Mouse (Mus musculus): ENCODE results near the gene Slc37a4. TPM values are rescaled to one million over a fixed set of nuclear protein-coding genes. Genes with fewer than 3 reads are reported as not detected.
"Not testable (repeated sequence)": the region's sequence is repeated elsewhere in the genome, so short reads cannot be mapped to it uniquely, and the experiment has no call there.

Slc37a4 gene
- 44.1 and 45.5 TPM in 2 replicates for polyA plus RNA-seq (2016; fragmentation: Nextera tagmentation; extraction: Ambion mirVana)

- peak; percentile 97 for ATAC-seq (ENCODE audit: low FRiP score, low read depth)
- peak within 1 kb of the TSS; percentile 95 for H3K4me2 ChIP-seq (replicated peaks)
- H3K9ac ChIP-seq: peak within 1 kb of the TSS; percentile 83
- peaks cover 22% of the 10 kb centered on the region for H3K4me1 ChIP-seq
- H3K27ac ChIP-seq: peak within 1 kb of the TSS; percentile 80; the same call in 1 of the 2 replicates
- peak within 1 kb of the TSS; percentile 70 for H3K4me3 ChIP-seq
- no peaks in the 10 kb centered on the region for H3K9me3 ChIP-seq
- no peaks in the 10 kb centered on the region for H3K27me3 ChIP-seq (replicated peaks)
- WGBS: under 1% methylated on average over 43 of the region's 43 CpGs
- peaks cover 39% of the 10 kb centered on the region for H3K36me3 ChIP-seq
Measured at GRCm38 (mm10) chr9:44396684-44397411, at the start of gene Slc37a4. Gene Slc37a4, plus strand, starts transcription at chr9:44396852.

DNA sequence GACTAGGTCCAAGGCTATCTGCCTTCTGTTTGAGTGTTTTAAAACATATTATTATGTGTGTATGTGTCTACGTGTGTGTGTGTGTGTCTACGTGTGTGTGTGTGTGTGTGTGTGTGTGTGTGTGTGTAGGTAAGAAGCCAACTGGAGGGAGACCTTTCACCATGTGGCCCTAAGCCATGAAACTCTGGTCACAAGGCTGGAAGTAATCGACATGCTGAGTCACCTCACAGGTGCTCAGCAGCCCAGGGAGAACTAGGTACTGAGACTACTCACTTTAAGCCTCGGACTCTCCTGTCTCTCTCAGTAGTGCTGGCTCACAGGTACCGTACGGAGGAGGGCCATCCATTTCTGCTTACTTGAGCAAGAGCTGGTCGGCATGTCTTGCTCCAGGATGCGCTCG lies 49.5 kb upstream of the Slc37a4 start:
- no peaks in the 10 kb centered on the region for H3K27me3 ChIP-seq (replicated peaks)

DNA sequence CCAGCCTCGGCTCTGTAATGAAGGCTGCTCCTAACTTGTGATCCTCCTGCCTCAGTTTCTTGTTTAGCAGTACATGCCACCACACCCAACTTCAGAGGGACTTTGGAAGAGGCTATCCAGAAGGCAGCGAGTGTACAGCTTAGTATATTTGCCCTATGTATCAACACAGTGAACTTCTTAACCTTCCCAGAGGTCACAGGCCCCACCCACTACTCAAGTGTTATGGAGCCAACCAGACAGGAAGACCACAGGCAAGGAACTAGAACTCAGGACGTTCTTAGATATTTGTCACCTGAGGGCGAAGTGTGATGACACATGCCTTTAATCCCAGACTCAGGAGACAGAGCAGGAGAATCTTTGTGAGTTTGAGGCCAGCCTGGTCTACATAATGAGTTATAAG lies 49.0 kb upstream of the Slc37a4 start:
- H3K27ac ChIP-seq: no peak overlapping the region
- 89% methylated on average over 4 of the region's 4 CpGs for WGBS
- peaks cover 58% of the 10 kb centered on the region for H3K36me3 ChIP-seq

More for the DNA sequence above, 49.5 kb upstream of the Slc37a4 start:
- WGBS: 94% methylated on average over 9 of the region's 9 CpGs
- Histone ChIP-seq H3K27ac (no peak overlapping the region), H3K9ac (no peak overlapping the region), H3K36me3 (peaks cover 53% of the 10 kb centered on the region), H3K4me3 (no peak overlapping the region), H3K9me3 (no peaks in the 10 kb centered on the region), H3K4me1 (peaks cover 9% of the 10 kb centered on the region), H3K4me2 (replicated peaks) (no peak overlapping the region)
- no peak for ATAC-seq (ENCODE audit: low FRiP score, low read depth)

DNA sequence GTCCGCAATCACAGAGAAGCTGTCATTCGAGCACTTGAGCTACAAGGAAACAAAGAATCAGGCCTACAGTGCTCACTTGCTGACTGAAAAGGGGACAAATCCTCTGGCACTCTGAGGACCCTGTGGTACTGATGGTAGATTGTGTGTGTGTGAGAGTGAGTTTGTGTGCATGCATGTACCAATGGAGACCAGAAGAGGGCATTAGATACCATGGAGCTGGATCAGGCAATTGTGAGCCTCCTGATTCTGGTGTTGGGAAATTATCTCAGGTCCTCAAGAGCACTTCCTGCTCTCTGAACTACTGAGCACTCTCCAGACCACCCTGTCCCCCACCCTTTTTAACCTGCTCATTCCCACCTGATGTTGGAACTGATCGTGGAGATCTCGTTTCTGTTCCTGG lies 48.1 kb upstream of the Slc37a4 start:
- Histone ChIP-seq H3K4me3 (no peak overlapping the region), H3K4me2 (replicated peaks) (no peak overlapping the region), H3K4me1 (no peaks in the 10 kb centered on the region), H3K27ac (no peak overlapping the region), H3K27me3 (replicated peaks) (no peaks in the 10 kb centered on the region), H3K9ac (no peak overlapping the region), H3K9me3 (no peaks in the 10 kb centered on the region), H3K36me3 (peaks cover 67% of the 10 kb centered on the region)
- 95% methylated on average over 4 of the region's 4 CpGs for WGBS
- no peak for ATAC-seq (ENCODE audit: low FRiP score, low read depth)

More for the DNA sequence above, 49.0 kb upstream of the Slc37a4 start:
- Histone ChIP-seq H3K9me3 (no peaks in the 10 kb centered on the region), H3K4me1 (peaks cover 8% of the 10 kb centered on the region), H3K9ac (no peak overlapping the region), H3K4me2 (replicated peaks) (no peak overlapping the region), H3K4me3 (no peak overlapping the region), H3K27me3 (replicated peaks) (no peaks in the 10 kb centered on the region)
- no peak for ATAC-seq (ENCODE audit: low FRiP score, low read depth)

GRCm38 (mm10) chr9:44351396-44351795 lies 45.3 kb upstream of the Slc37a4 start:
- H3K9ac ChIP-seq: no peak overlapping the region
- H3K4me2 ChIP-seq (replicated peaks): no peak overlapping the region
- 96% methylated on average over 4 of the region's 4 CpGs for WGBS
- no peak overlapping the region for H3K4me3 ChIP-seq
- no peaks in the 10 kb centered on the region for H3K27me3 ChIP-seq (replicated peaks)
- no peaks in the 10 kb centered on the region for H3K9me3 ChIP-seq
- H3K27ac ChIP-seq: no peak overlapping the region
- peaks cover 96% of the 10 kb centered on the region for H3K36me3 ChIP-seq
- no peak for ATAC-seq (ENCODE audit: low FRiP score, low read depth)
- H3K4me1 ChIP-seq: no peaks in the 10 kb centered on the region

- Histone ChIP-seq H3K9me3 (no peaks in the 10 kb centered on the region), H3K4me2 (replicated peaks) (no peak overlapping the region), H3K4me3 (no peak overlapping the region), H3K9ac (no peak overlapping the region), H3K27ac (no peak overlapping the region), H3K36me3 (peaks cover 98% of the 10 kb centered on the region), H3K27me3 (replicated peaks) (no peaks in the 10 kb centered on the region), H3K4me1 (no peaks in the 10 kb centered on the region)
- 92% methylated on average over 10 of the region's 10 CpGs for WGBS
- ATAC-seq (ENCODE audit: low FRiP score, low read depth): no peak
Measured at GRCm38 (mm10) chr9:44352337-44352736, 44.3 kb upstream of the Slc37a4 start.

GRCm38 (mm10) chr9:44353142-44353541 lies 43.5 kb upstream of the Slc37a4 start:
- Histone ChIP-seq H3K4me2 (replicated peaks) (no peak overlapping the region), H3K4me1 (no peaks in the 10 kb centered on the region), H3K9ac (no peak overlapping the region), H3K9me3 (no peaks in the 10 kb centered on the region), H3K36me3 (peaks cover 95% of the 10 kb centered on the region), H3K4me3 (no peak overlapping the region), H3K27ac (no peak overlapping the region), H3K27me3 (replicated peaks) (no peaks in the 10 kb centered on the region)
- 97% methylated on average over 6 of the region's 6 CpGs for WGBS
- no peak for ATAC-seq (ENCODE audit: low FRiP score, low read depth)

GRCm38 (mm10) chr9:44357207-44357606 lies 39.4 kb upstream of the Slc37a4 start:
- Histone ChIP-seq H3K36me3 (peaks cover 70% of the 10 kb centered on the region), H3K4me3 (no peak overlapping the region), H3K27ac (no peak overlapping the region), H3K9ac (no peak overlapping the region), H3K9me3 (no peaks in the 10 kb centered on the region), H3K4me2 (replicated peaks) (no peak overlapping the region), H3K4me1 (peaks cover 7% of the 10 kb centered on the region), H3K27me3 (replicated peaks) (no peaks in the 10 kb centered on the region)
- ATAC-seq (ENCODE audit: low FRiP score, low read depth): no peak
- WGBS: 72% methylated on average over 4 of the region's 4 CpGs

DNA sequence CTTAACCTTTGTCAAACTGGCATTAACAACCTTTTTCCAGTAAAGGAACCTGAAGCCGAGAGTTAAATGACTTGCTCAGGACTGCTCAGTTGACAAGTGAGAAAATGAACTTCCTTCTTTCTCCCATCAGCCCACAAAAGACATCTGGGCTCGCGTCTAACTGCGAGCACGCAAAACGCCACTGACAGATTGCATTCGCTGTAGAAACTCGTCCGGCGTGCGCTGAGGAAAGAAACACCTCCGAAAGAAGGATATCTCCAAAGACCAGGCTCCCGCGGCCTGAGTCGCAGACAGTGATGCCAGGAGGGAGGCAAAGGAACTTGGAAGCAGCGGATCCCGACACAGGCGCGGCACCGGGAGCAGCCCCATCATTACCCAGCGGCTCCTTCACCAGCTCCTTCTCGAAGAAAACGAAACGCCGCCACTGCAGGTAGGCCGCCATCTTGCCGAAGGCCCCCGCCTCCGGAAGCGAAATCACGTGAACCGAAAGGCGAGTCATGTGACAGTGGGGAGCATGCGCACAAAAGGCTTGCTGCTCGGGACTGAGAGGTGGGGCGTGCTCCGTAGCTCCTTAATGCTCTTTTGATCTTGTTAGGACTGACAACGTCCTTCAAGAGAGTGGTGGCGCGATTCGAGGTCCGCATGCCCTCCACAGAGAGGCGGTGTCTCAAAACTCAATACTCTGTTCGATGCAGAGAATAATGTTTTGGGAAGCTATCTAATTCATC lies 35.3 kb upstream of the Slc37a4 start, which contains the start of gene Vps11:
Vps11 (minus strand) TSS at position 481 of the 728 bp plus-strand sequence.
- Histone ChIP-seq H3K36me3 (peaks cover 28% of the 10 kb centered on the region), H3K27ac (no peak within 1 kb of the TSS), H3K9ac (peak within 1 kb of the TSS; percentile 83), H3K27me3 (replicated peaks) (no peaks in the 10 kb centered on the region), H3K4me2 (replicated peaks) (peak within 1 kb of the TSS; percentile 91), H3K9me3 (no peaks in the 10 kb centered on the region), H3K4me1 (peaks cover 7% of the 10 kb centered on the region), H3K4me3 (peak within 1 kb of the TSS; percentile 86)
- WGBS: under 1% methylated on average over 44 of the region's 44 CpGs
- peak; percentile 87 for ATAC-seq (ENCODE audit: low FRiP score, low read depth)

DNA sequence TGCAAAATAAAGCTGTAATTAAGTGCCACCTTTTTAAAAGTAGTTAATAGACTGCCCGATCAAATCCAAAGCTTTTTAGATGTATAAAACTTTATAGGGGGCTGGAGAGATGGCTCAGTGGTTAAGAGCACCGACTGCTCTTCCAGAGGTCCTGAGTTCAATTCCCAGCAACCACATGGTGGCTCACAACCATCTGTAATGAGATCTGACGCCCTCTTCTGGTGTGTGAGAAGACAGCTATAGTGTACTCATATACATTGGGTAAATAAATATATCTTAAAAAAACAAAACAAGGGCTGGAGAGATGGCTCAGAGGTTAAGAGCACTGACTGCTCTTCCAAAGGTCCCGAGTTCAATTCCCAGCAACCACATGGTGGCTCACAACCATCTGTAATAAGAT lies 34.7 kb upstream of the Slc37a4 start:
- 43% methylated on average over 4 of the region's 4 CpGs for WGBS
- not testable (repeated sequence) for H3K27ac ChIP-seq

DNA sequence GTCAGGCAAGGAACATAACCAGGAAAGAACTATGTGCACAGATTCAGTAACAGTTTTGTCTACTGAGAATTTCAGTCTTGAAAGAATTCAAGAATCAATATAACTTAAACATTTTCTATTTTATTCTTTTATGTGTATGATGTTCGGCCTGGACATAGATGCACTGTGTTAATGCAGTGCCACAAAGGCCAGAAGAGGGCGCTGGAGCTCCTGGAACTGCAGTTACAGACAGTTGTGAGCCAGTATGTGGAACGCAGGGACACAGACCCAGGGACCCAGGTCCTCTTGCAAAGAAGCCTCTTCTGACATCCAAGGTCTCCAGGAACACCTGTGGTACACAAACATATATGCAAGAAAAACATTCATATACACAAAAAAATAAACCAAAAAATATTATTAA lies 32.2 kb upstream of the Slc37a4 start:
- 67% methylated on average over 3 of the region's 3 CpGs for WGBS
- H3K27ac ChIP-seq: no peak overlapping the region
- peaks cover 7% of the 10 kb centered on the region for H3K4me1 ChIP-seq
- no peak overlapping the region for H3K4me2 ChIP-seq (replicated peaks)
- no peak for ATAC-seq (ENCODE audit: low FRiP score, low read depth)
- H3K9ac ChIP-seq: no peak overlapping the region
- H3K36me3 ChIP-seq: peaks cover 4% of the 10 kb centered on the region; the same call in 1 of the 2 replicates
- no peak overlapping the region for H3K4me3 ChIP-seq
- no peaks in the 10 kb centered on the region for H3K27me3 ChIP-seq (replicated peaks)
- H3K9me3 ChIP-seq: no peaks in the 10 kb centered on the region

More for the DNA sequence above, 34.7 kb upstream of the Slc37a4 start:
- H3K4me2 ChIP-seq (replicated peaks): peak overlapping the region; percentile 91
- not testable (repeated sequence) for H3K27me3 ChIP-seq (replicated peaks); H3K9me3 ChIP-seq; ATAC-seq (ENCODE audit: low FRiP score, low read depth); H3K4me1 ChIP-seq
- H3K4me3 ChIP-seq: peak overlapping the region; percentile 86
- H3K9ac ChIP-seq: 0 out of 2 replicates have a peak overlapping the region, but pooled peaks have one; percentile 83
- H3K36me3 ChIP-seq: peaks cover 23% of the 10 kb centered on the region

GRCm38 (mm10) chr9:44373386-44373785 lies 23.3 kb upstream of the Slc37a4 start:
- Histone ChIP-seq H3K4me3 (no peak overlapping the region), H3K4me2 (replicated peaks) (no peak overlapping the region), H3K36me3 (no peaks in the 10 kb centered on the region), H3K9me3 (no peaks in the 10 kb centered on the region), H3K27me3 (replicated peaks) (no peaks in the 10 kb centered on the region), H3K9ac (no peak overlapping the region), H3K27ac (no peak overlapping the region), H3K4me1 (peaks cover 7% of the 10 kb centered on the region; the same call in 1 of the 2 replicates)
- ATAC-seq (ENCODE audit: low FRiP score, low read depth): no peak
